Mouse (Mus musculus) heart, adult 2 months (tissue): Measurements from ENCODE around the gene Erbin. TPM values are rescaled to one million over a fixed set of nuclear protein-coding genes. Genes with fewer than 3 reads are reported as not detected.

Experiments
- DNase-seq, 2 experiments: peaks; one replicate each; pipeline ENCODE4 v3.0.0; 2021
- H3K27ac ChIP-seq: fragments of 200-600 bp; 2 replicates; pipeline ENCODE4 v1.8.1; 2022
- H3K27me3 ChIP-seq: fragments of 200-500 bp; 2 replicates; pipeline ENCODE4 v1.6.1; 2012; ENCODE audit warnings: mild to moderate bottlenecking, low read length, inconsistent platforms, mixed read lengths; ENCODE audit not compliant: control insufficient read depth, insufficient read depth
- H3K36me3 ChIP-seq: fragments of 200-500 bp; 2 replicates; pipeline ENCODE4 v1.6.1; 2012; ENCODE audit warnings: low read length, inconsistent platforms; ENCODE audit not compliant: control insufficient read depth, insufficient read depth
- H3K4me1 ChIP-seq: fragments of 200-500 bp; 2 replicates; pipeline ENCODE4 v1.6.1; 2011; ENCODE audit warnings: low read length; ENCODE audit not compliant: control insufficient read depth, insufficient read depth
- H3K4me3 ChIP-seq: fragments of 200-600 bp; 2 replicates; pipeline ENCODE4 v1.8.1; 2022
- H3K79me2 ChIP-seq: fragments of 200-500 bp; replicated peaks from 2 replicates; pipeline ENCODE4 v1.6.1; 2012; ENCODE audit warnings: mild to moderate bottlenecking, inconsistent platforms, low read length, moderate library complexity, mixed read lengths; ENCODE audit not compliant: control insufficient read depth, insufficient read depth
- H3K9ac ChIP-seq: fragments of 200-500 bp; 2 replicates; pipeline ENCODE4 v1.6.1; 2012; ENCODE audit warnings: low read depth, mild to moderate bottlenecking, control low read depth, inconsistent platforms, low read length, mixed read lengths
- CTCF ChIP-seq: fragments of 200-600 bp; IDR thresholded peaks from 2 replicates; pipeline ENCODE4 v1.8.1; 2022; ENCODE audit warnings: antibody characterized with exemption, mild to moderate bottlenecking, moderate library complexity
- EP300 ChIP-seq: fragments of 200-500 bp; IDR thresholded peaks from 2 replicates; pipeline ENCODE4 v1.6.1; 2011; ENCODE audit warnings: low read depth, low read length, control low read depth; ENCODE audit not compliant: insufficient read depth
- POLR2A ChIP-seq: fragments of 200-500 bp; IDR thresholded peaks from 2 replicates; pipeline ENCODE4 v1.6.1; 2011; ENCODE audit warnings: mild to moderate bottlenecking, low read depth, low read length, control low read depth; ENCODE audit not compliant: insufficient read depth
- WGBS: fragments of 180-500 bp; shearing (Covaris S2); methylation state at CpG from one replicate; pipeline ENCODE4 v1.1.7; 2018; 5-methylcytosine and 5-hydroxymethylcytosine counted together
- intact Hi-C: fragments of 180-260 bp; cut with DNase I; formaldehyde crosslinking; loops from one replicate; pipeline ENCODE4 v1.15.1; 2025
- polyA plus RNA-seq: library from polyadenylated mRNA; depleted of rRNA; stranded (reverse); fragments of >200 nt; gene quantifications from 2 replicates; pipeline ENCODE4 v1.2.3, GENCODE M21; 2012
- total RNA-seq, 2 experiments: library from RNA; stranded (reverse); gene quantifications; 2 replicates each; pipeline ENCODE4 v1.2.3; 2021

The Erbin gene
- total and polyA plus RNA-seq, 3 experiments, result 6.2 to 47.5 (median 44.0) TPM

DNA sequence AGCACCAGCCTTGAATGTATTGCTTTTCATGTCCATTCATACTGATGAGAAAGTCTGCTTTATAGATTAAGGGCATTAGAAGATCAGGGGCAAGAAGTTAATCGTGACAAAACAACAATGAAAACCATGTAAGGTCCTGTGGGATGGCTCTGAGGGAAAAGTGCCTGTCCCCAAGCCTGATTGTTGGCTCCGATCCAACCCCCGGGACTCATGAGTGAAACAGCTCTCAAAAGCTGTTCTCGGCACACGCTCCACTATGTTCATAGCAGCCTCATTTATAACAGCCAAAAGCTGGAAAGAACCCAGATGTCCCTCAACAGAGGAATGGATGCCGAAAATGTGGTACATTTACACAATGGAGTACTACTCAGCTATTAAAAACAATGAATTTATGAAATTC is 4.3 kb upstream of the Erbin start:
- Histone ChIP-seq H3K27ac (no peak overlapping the region), H3K79me2 (no peaks in the 10 kb centered on the region), H3K4me3 (no peak overlapping the region), H3K36me3 (no peaks in the 10 kb centered on the region; the same call in 1 of the 2 replicates), H3K4me1 (peaks cover 3% of the 10 kb centered on the region; the same call in 1 of the 2 replicates), H3K27me3 (no peaks in the 10 kb centered on the region), H3K9ac (no peak overlapping the region)
- WGBS, result 43% methylated on average over 6 of the region's 6 CpGs
- no peak for DNase-seq
- TF ChIP-seq CTCF (no peak), EP300 (no peak)
- intact Hi-C loops, result loop anchor here (5.0 kb wide), 3 partner anchors 53 to 183 kb away; partner anchors contain the start of genes Nln and Sgtb

DNA sequence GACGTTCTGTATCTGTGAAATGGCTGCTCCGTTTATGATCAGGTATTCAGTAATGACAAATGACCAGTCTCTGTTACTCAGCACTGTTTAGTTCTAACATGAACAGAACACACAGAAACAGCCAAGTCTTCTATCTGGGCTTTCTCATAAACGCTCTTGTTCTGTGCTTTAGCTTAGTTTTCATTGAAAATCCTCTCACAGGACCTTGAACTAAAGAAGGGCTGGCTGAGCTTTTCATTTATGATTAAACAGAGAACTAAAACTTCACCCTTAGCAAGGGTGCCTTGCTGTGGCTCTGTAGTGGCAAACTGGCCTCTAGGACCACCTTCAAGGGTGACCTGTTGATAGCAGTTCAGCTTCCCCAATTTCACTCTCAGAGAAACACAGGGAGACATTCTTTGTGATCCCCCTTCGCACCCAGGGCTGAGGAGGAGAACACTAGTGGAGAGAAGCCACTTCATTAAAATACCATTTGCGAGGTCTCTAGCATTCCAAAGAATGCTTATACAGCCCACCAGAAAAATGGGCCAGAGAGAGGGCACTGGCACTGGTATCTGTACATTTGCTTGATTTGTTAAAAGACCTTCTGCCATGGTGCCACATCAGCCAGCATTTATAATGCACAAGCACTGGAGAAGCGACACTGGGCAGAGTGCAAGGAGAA is 3.2 kb upstream of the Erbin start:
- whole genome bisulfite sequencing, result 93% methylated on average over 6 of the region's 6 CpGs

DNA sequence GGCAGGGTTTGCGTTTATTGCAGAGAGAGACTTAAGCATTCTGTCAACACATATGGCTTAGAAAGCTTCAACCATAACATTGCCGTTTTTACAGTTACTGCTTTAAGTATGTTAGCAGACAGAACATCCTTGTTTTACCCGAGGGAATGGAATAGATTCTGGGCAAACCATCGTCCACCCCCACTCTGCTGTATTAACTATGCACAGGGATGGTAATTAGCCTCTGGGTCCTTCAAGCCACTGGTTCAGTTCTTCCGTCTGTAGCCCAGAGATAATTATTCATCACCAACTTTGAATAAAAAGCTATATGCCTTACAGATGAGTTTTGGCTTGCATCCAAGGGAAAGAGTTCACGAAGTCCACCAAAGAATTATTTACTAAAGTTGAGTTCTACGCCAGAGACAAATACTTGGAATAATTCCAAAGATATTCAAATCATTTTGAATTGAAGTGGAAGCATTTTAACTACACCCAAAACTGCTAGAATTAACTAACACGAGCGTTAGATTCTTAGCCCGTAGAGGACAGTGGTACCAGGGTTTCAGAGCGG is 1.6 kb upstream of the Erbin start:
- TF ChIP-seq POLR2A (no peak), EP300 (no peak), CTCF (no peak)
- intact Hi-C loops, result loop anchor here (2.0 to 5.0 kb wide), 4 partner anchors 55 to 185 kb away; partner anchors contain the start of genes Nln and Sgtb
- peak overlapping the region; percentile 66 for H3K4me3 ChIP-seq
- WGBS, result 24% methylated on average over 11 of the region's 11 CpGs
- DNase-seq, result no peak
- no peaks in the 10 kb centered on the region for H3K79me2 ChIP-seq
- peaks cover 8% of the 10 kb centered on the region for H3K36me3 ChIP-seq
- H3K27ac ChIP-seq, result peak overlapping the region; percentile 83
- no peaks in the 10 kb centered on the region for H3K27me3 ChIP-seq
- peaks cover 3% of the 10 kb centered on the region; the same call in 1 of the 2 replicates for H3K4me1 ChIP-seq
- H3K9ac ChIP-seq, result peak overlapping the region; percentile 96

More for the DNA sequence above, 3.2 kb upstream of the Erbin start:
- Histone ChIP-seq H3K4me3 (no peak overlapping the region), H3K27me3 (no peaks in the 10 kb centered on the region), H3K36me3 (peaks cover under 1% of the 10 kb centered on the region), H3K4me1 (peaks cover 3% of the 10 kb centered on the region; the same call in 1 of the 2 replicates), H3K9ac (no peak overlapping the region), H3K79me2 (no peaks in the 10 kb centered on the region), H3K27ac (no peak overlapping the region)
- no peak for TF ChIP-seq CTCF
- no peak for TF ChIP-seq POLR2A
- TF ChIP-seq EP300, result no peak
- no peak for DNase-seq
- intact Hi-C loops, result loop anchor here (5.0 kb wide), 3 partner anchors 54 to 184 kb away; partner anchors contain the start of genes Nln and Sgtb

DNA sequence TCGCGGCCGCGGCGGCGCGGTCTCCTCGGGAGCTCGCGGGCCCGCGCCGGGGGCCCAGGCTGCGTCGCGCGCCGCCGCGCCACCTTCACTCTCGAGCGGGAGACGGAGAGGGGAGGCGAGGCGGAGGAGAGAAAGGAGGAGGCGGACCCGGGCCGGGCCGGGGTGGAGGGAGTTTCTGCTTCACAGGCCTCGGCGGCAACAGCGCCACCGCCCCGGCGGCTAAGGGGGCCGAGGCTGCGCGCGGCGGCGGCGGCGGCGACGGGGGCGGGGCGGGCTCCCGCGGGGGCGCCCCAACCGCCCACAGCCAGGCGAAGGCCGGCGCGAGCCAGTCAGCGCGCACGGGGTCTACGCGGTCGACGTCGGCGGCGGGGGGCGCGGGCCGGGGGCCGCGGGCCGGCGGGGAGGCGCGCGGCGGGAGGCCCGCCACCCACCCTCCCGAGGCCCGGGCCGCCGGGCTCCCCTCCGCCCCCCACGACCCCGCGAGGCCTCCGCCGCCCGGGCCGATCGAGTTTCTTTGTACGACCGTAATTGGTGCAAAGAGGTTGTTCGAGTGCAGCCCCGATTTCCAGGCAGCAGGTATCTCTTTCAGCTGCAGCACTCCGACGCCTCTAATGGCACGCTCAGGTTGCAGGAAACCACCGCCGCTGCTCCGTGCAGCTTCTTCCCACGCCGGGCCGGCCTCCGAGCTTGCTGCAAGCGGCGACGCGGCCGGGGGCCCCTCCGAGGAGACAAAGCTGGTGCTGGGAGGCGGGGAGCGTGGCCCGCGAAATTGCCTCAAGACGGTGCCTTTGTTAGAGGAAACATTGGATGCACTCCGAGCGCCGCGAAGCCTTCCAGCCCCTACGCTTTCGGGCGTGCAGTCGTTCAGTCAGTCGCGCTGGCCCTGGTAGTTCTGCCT is 868 bp upstream of the Erbin start:
- H3K36me3 ChIP-seq, result peaks cover 15% of the 10 kb centered on the region
- DNase-seq, result peak; percentile 90 to 92
- peak overlapping the region; percentile 96 for H3K9ac ChIP-seq
- H3K27ac ChIP-seq, result peak overlapping the region; percentile 93
- no peak for TF ChIP-seq EP300
- 0 out of 2 replicates have a peak, but pooled peaks have one; percentile 18 for TF ChIP-seq POLR2A
- peak; percentile 39 for TF ChIP-seq CTCF
- H3K27me3 ChIP-seq, result no peaks in the 10 kb centered on the region
- intact Hi-C loops, result loop anchor here (2.0 to 5.0 kb wide), 4 partner anchors 56 to 186 kb away; partner anchors contain the start of genes Nln and Sgtb
- WGBS, result under 1% methylated on average over 80 of the region's 125 CpGs
- H3K4me1 ChIP-seq, result peaks cover 6% of the 10 kb centered on the region
- H3K4me3 ChIP-seq, result peak overlapping the region; percentile 84
- peaks cover 2% of the 10 kb centered on the region for H3K79me2 ChIP-seq

DNA sequence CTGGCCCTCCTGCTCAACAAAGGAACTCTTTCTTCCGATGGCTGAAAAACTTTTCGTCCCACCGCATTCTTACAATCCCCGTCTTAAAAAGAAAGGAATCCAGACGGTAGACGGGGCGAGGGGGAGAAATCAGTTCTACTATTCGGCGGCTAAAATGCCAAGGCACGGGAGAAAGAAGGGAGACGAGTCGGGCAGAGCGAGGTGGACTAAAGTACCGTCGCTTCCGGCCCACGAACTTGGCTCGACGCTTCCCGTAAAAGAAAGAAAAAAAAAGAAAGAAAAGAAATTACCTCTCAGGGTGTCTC is 406 bp downstream of the Erbin start:
- TF ChIP-seq CTCF, result no peak
- TF ChIP-seq EP300, result no peak
- TF ChIP-seq POLR2A, result no peak
- under 1% methylated on average over 20 of the region's 20 CpGs for WGBS
- Histone ChIP-seq H3K4me1 (peaks cover 6% of the 10 kb centered on the region), H3K4me3 (peak overlapping the region; percentile 84), H3K9ac (peak overlapping the region; percentile 96), H3K36me3 (peaks cover 16% of the 10 kb centered on the region), H3K79me2 (peaks cover 3% of the 10 kb centered on the region), H3K27ac (peak overlapping the region; percentile 93), H3K27me3 (no peaks in the 10 kb centered on the region)
- DNase-seq, result no peak
- intact Hi-C loops, result loop anchor here (2.0 to 5.0 kb wide), 6 partner anchors 48 to 187 kb away; partner anchors contain the start of genes Nln, Sgtb and Srek1
